Mouse (Mus musculus) forebrain, embryonic 14.5 days (tissue): ENCODE data around the gene Trappc3. TPM values are rescaled to one million over a fixed set of nuclear protein-coding genes. Genes with fewer than 3 reads are reported as not detected.

Experiments used
- ATAC-seq: fragments of 200-750 bp; cut with Nextera tagmentation; 2 replicates; pipeline ENCODE4 v1.8.0; 2017; ENCODE audit warnings: mild to moderate bottlenecking, moderate library complexity
- DNase-seq: peaks from one replicate; pipeline ENCODE4 v3.0.0-alpha.2; 2015; ENCODE audit warnings: low spot score
- H3K27ac ChIP-seq: fragments of 300-500 bp; sonication (generic); 2 replicates; pipeline ENCODE4 v1.5.1; 2014; ENCODE audit warnings: low read depth, mild to moderate bottlenecking, control low read depth, low read length, moderate library complexity
- H3K27me3 ChIP-seq: fragments of 300-500 bp; sonication (generic); replicated peaks from 2 replicates; pipeline ENCODE4 v1.6.1; 2014; ENCODE audit warnings: low read length, control low read depth, mixed read lengths; ENCODE audit not compliant: control insufficient read depth, insufficient read depth
- H3K36me3 ChIP-seq: fragments of 300-500 bp; sonication (generic); 2 replicates; pipeline ENCODE4 v1.6.1; 2014; ENCODE audit warnings: low read length, control low read depth; ENCODE audit not compliant: control insufficient read depth, insufficient read depth
- H3K4me1 ChIP-seq: fragments of 300-500 bp; sonication (generic); 2 replicates; pipeline ENCODE4 v1.6.1; 2014; ENCODE audit warnings: antibody characterized with exemption, low read length, control low read depth; ENCODE audit not compliant: control insufficient read depth, insufficient read depth
- H3K4me2 ChIP-seq: fragments of 300-500 bp; sonication (generic); 2 replicates; pipeline ENCODE4 v1.6.1; 2014; ENCODE audit warnings: mild to moderate bottlenecking, control low read depth, low read length
- H3K4me3 ChIP-seq: fragments of 300-500 bp; sonication (generic); 2 replicates; pipeline ENCODE4 v1.5.1; 2014; ENCODE audit warnings: low read depth, low read length, control low read depth
- H3K9ac ChIP-seq: fragments of 300-500 bp; sonication (generic); 2 replicates; pipeline ENCODE4 v1.6.1; 2014; ENCODE audit warnings: mild to moderate bottlenecking, low read length, control low read depth, moderate library complexity
- H3K9me3 ChIP-seq: fragments of 300-500 bp; sonication (generic); replicated peaks from 2 replicates; pipeline ENCODE4 v1.6.1; 2016; ENCODE audit warnings: low read length, control low read depth, mixed read lengths; ENCODE audit not compliant: control insufficient read depth
- WGBS: fragments of 180-500 bp; shearing (Covaris S2); extraction: QIAGEN DNeasy Blood & Tissue Kit; methylation state at CpG from one replicate; pipeline ENCODE4 v1.1.7; 2014; 5-methylcytosine and 5-hydroxymethylcytosine counted together
- polyA plus RNA-seq: library from polyadenylated mRNA; unstranded; fragments of >200 nt; fragmentation: Nextera tagmentation; extraction: Ambion mirVana; gene quantifications from 2 replicates; pipeline ENCODE4 v1.2.1, GENCODE M21; 2014

Gene Trappc3
- polyA plus RNA-seq, 1 experiment from 2014 or later: 36.9 TPM

DNA sequence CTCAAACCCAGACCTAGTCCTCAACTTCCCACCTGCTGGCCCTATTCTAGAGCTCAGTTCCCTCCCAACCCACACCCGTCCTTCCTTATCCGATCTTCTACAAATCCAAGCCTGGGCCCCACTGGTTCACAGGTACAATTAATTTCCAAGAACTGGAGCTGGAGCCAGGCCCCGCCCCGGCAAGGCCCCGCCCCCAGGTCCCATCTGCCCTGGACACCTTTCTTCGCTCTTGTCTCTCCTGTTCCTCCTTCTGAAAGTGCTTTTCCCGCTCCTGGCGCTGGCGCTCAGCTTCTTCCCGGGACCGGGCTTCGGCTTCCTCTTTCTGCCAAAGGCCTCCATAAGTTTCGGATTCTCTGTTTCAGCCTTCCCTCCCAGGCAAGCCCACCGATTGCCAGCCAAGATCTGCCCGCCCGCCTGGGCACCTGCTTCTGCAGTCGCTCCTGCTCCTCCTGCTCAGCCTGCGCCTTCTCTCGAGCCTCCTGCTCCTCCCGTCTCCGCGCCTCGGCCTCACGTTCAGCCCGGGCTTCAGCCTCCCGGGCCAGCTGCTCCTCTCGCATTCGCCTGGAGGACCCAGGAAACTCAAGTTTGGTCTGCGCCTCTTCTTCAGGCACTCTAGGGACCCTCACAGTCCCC, 28.3 kb upstream of the Trappc3 start:
- H3K4me3 ChIP-seq: no peak overlapping the region
- no peaks in the 10 kb centered on the region for H3K9me3 ChIP-seq
- DNase-seq (no peak), ATAC-seq (no peak)
- no peaks in the 10 kb centered on the region for H3K27me3 ChIP-seq
- no peak overlapping the region for H3K27ac ChIP-seq
- 93% methylated on average over 29 of the region's 29 CpGs for WGBS
- no peaks in the 10 kb centered on the region for H3K4me1 ChIP-seq
- no peak overlapping the region for H3K9ac ChIP-seq
- H3K4me2 ChIP-seq: no peak overlapping the region
- peaks cover 89% of the 10 kb centered on the region for H3K36me3 ChIP-seq

- Histone ChIP-seq H3K9me3 (no peaks in the 10 kb centered on the region), H3K4me3 (no peak overlapping the region), H3K4me2 (no peak overlapping the region), H3K36me3 (peaks cover 97% of the 10 kb centered on the region), H3K27me3 (no peaks in the 10 kb centered on the region), H3K9ac (no peak overlapping the region), H3K4me1 (no peaks in the 10 kb centered on the region), H3K27ac (no peak overlapping the region)
- no peak for ATAC-seq
- 80% methylated on average over 18 of the region's 18 CpGs for WGBS
- no peak for DNase-seq
These were observed 27.5 kb upstream of the Trappc3 start for GRCm38 (mm10) chr4:126234496-126235175.

DNA sequence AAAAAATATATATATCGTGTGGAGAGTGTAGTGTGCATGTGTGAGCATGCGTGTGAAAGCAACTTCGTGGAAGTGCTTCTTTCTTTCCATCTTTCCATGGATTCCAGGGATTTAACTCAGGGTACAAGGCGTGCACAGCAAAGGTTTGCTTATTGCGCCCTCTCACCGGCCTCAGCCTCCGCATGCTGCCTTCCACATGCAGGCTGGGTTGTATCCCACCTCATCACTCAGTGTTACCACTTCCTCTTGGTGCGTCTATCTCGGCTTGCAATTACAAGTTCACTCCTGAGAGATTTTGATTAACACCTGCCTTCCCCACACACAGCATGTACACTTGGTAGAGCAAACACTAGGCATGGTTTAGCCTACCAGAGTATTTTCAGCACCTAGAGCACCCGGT, 26.9 kb upstream of the Trappc3 start:
- H3K4me3 ChIP-seq: no peak overlapping the region
- peaks cover 99% of the 10 kb centered on the region for H3K36me3 ChIP-seq
- DNase-seq (no peak), ATAC-seq (no peak)
- no peaks in the 10 kb centered on the region for H3K9me3 ChIP-seq
- H3K27me3 ChIP-seq: no peaks in the 10 kb centered on the region
- 95% methylated on average over 10 of the region's 10 CpGs for WGBS
- H3K4me2 ChIP-seq: no peak overlapping the region
- H3K9ac ChIP-seq: no peak overlapping the region
- no peak overlapping the region for H3K27ac ChIP-seq
- H3K4me1 ChIP-seq: no peaks in the 10 kb centered on the region

DNA sequence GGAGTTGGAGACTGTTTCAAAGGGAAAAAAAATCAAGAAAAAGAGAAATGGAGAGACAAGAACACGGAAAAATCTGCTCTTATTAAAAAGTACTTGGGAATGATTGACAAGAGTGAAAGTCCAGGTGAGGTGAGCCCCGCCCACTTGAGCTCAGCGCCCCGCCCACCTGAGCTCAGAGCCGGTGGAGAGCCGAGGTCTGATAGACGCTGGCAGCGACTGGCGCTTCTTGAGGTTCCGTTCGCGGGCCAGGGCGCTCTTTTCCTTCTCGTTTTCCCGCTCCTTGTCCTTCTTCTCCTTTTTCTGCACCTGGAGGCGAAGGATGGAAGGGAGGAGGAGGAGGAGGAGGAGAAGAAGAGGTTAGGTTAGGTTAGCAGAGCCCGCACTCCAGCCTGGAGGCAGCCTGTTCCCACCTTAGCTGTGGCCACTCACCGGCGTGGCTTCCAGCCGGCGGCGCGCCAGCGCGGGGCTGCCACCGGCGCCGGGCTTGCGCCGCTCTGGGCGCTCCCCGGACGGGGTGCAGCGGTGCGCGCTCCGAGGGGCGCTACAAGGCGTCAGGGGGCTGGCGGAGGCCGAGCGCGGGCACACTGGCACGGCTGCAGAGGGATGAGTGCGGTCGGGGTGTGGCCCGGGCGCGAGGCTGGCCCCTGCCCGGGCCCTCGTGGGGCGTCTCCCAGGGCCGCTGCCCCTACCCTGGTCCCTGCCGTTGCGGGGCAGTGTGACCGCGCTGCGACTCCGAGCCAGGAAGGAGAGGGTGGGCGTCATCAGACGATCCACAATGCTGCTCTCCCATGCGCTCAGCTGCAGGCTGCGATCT, 25.5 kb upstream of the Trappc3 start:
- ATAC-seq (0 out of 2 replicates have a peak, but pooled peaks have one; percentile 20), DNase-seq (no peak)
- no peak overlapping the region for H3K27ac ChIP-seq
- H3K4me2 ChIP-seq: no peak overlapping the region
- no peak overlapping the region for H3K9ac ChIP-seq
- H3K4me3 ChIP-seq: no peak overlapping the region
- no peaks in the 10 kb centered on the region for H3K9me3 ChIP-seq
- no peaks in the 10 kb centered on the region for H3K4me1 ChIP-seq
- H3K27me3 ChIP-seq: no peaks in the 10 kb centered on the region
- peaks cover 100% of the 10 kb centered on the region for H3K36me3 ChIP-seq
- WGBS: 51% methylated on average over 63 of the region's 63 CpGs

- Histone ChIP-seq H3K4me2 (no peak overlapping the region), H3K27me3 (no peaks in the 10 kb centered on the region), H3K4me1 (no peaks in the 10 kb centered on the region), H3K4me3 (no peak overlapping the region), H3K27ac (0 out of 2 replicates have a peak overlapping the region, but pooled peaks have one; percentile 14), H3K36me3 (peaks cover 97% of the 10 kb centered on the region), H3K9ac (peak overlapping the region; percentile 13; the same call in 1 of the 2 replicates), H3K9me3 (no peaks in the 10 kb centered on the region)
- no peak for ATAC-seq
- DNase-seq: peak; percentile 22
- WGBS: 65% methylated on average over 5 of the region's 5 CpGs
These were observed 24.3 kb upstream of the Trappc3 start for GRCm38 (mm10) chr4:126237721-126238242.

GRCm38 (mm10) chr4:126239862-126240475, 22.2 kb upstream of the Trappc3 start:
- Histone ChIP-seq H3K9ac (no peak overlapping the region), H3K27me3 (no peaks in the 10 kb centered on the region), H3K9me3 (no peaks in the 10 kb centered on the region), H3K36me3 (peaks cover 82% of the 10 kb centered on the region), H3K4me3 (no peak overlapping the region), H3K4me2 (no peak overlapping the region), H3K4me1 (no peaks in the 10 kb centered on the region), H3K27ac (no peak overlapping the region)
- ATAC-seq (no peak), DNase-seq (no peak)
- 91% methylated on average over 13 of the region's 13 CpGs for WGBS

DNA sequence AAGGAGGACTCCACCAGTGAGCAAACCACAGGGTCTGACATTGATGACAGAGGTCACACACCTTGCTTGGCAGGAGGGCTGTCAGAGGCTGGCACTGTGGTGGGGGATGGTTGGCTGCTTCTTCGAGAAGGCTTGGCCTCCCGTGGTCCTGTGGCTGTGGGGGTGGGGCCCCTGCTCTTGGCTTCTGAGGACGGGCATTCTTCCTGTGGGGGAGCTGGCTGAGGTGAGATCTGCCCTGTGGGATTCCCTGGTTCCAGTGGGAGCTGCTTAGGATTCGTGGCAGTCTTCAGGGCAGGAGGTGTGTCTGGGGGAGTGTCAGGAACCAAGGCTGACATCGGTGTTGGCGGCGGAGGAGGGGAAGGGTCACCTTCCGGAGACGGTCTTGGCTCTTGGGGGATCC, 20.2 kb upstream of the Trappc3 start:
- Histone ChIP-seq H3K9me3 (no peaks in the 10 kb centered on the region), H3K9ac (no peak overlapping the region), H3K4me3 (no peak overlapping the region), H3K4me2 (no peak overlapping the region), H3K27me3 (no peaks in the 10 kb centered on the region), H3K27ac (no peak overlapping the region), H3K36me3 (peaks cover 72% of the 10 kb centered on the region), H3K4me1 (no peaks in the 10 kb centered on the region)
- no peak for DNase-seq
- 50% methylated on average over 9 of the region's 9 CpGs for WGBS
- no peak for ATAC-seq

GRCm38 (mm10) chr4:126242510-126242909, 19.6 kb upstream of the Trappc3 start:
- WGBS: 92% methylated on average over 6 of the region's 6 CpGs
- Histone ChIP-seq H3K27ac (no peak overlapping the region), H3K4me1 (no peaks in the 10 kb centered on the region), H3K9ac (no peak overlapping the region), H3K27me3 (no peaks in the 10 kb centered on the region), H3K9me3 (no peaks in the 10 kb centered on the region), H3K4me2 (no peak overlapping the region), H3K4me3 (no peak overlapping the region), H3K36me3 (peaks cover 70% of the 10 kb centered on the region)
- ATAC-seq (no peak), DNase-seq (no peak)
